Mouse (Mus musculus) intestine, embryonic 14.5 days (tissue): ENCODE results near the gene Shc4. TPM values are rescaled to one million over a fixed set of nuclear protein-coding genes. Genes with fewer than 3 reads are reported as not detected.

Experiments
- ATAC-seq: fragments of 200-750 bp; cut with Nextera tagmentation; replicated peaks from 2 replicates; pipeline ENCODE4 v1.8.0; 2017; ENCODE audit warnings: low read depth, moderate number of reproducible peaks, moderate TSS enrichment, moderate library complexity; ENCODE audit not compliant: low FRiP score, low TSS enrichment
- DNase-seq: peaks from one replicate; pipeline ENCODE4 v3.0.0-alpha.2; 2018; ENCODE audit warnings: low spot score
- H3K27ac ChIP-seq: fragments of 300-500 bp; sonication (generic); 2 replicates; pipeline ENCODE4 v1.5.1; 2014; ENCODE audit warnings: low read depth, mild to moderate bottlenecking, control low read depth
- H3K27me3 ChIP-seq: fragments of 300-500 bp; sonication (generic); replicated peaks from 2 replicates; pipeline ENCODE4 v1.6.1; 2014; ENCODE audit warnings: low read length, control low read depth; ENCODE audit not compliant: control insufficient read depth, insufficient read depth
- H3K36me3 ChIP-seq: fragments of 300-500 bp; sonication (generic); 2 replicates; pipeline ENCODE4 v1.6.1; 2014; ENCODE audit warnings: low read length, control low read depth; ENCODE audit not compliant: control insufficient read depth, insufficient read depth
- H3K4me1 ChIP-seq: fragments of 300-500 bp; sonication (generic); replicated peaks from 2 replicates; pipeline ENCODE4 v1.6.1; 2014; ENCODE audit warnings: low read length, control low read depth, mixed read lengths; ENCODE audit not compliant: control insufficient read depth, insufficient read depth
- H3K4me2 ChIP-seq: fragments of 300-500 bp; sonication (generic); 2 replicates; pipeline ENCODE4 v1.6.1; 2014; ENCODE audit warnings: low read length
- H3K4me3 ChIP-seq: fragments of 300-500 bp; sonication (generic); 2 replicates; pipeline ENCODE4 v1.5.1; 2014; ENCODE audit warnings: low read depth, low read length, control low read depth, mixed read lengths
- H3K9ac ChIP-seq: fragments of 300-500 bp; sonication (generic); 2 replicates; pipeline ENCODE4 v1.6.1; 2014; ENCODE audit warnings: mild to moderate bottlenecking, low read length
- H3K9me3 ChIP-seq: fragments of 300-500 bp; sonication (generic); 2 replicates; pipeline ENCODE4 v1.6.1; 2016; ENCODE audit warnings: low read length, control low read depth; ENCODE audit not compliant: control insufficient read depth
- WGBS: fragments of 180-500 bp; shearing (Covaris S2); extraction: QIAGEN DNeasy Blood & Tissue Kit; methylation state at CpG from one replicate; pipeline ENCODE4 v1.1.7; 2014; 5-methylcytosine and 5-hydroxymethylcytosine counted together
- polyA plus RNA-seq: library from polyadenylated mRNA; unstranded; fragments of >200 nt; fragmentation: Nextera tagmentation; extraction: Ambion mirVana; gene quantifications from 2 replicates; pipeline ENCODE4 v1.2.1, GENCODE M21; 2014

The Shc4 gene
- polyA plus RNA-seq: 2.5 and 2.6 TPM in 2 replicates

- H3K9me3 ChIP-seq: no peaks in the 10 kb centered on the region
- peak within 1 kb of the TSS; percentile 46 for H3K4me3 ChIP-seq
- DNase-seq (no peak), ATAC-seq (peak; percentile 76; the same call in 1 of the 2 replicates)
- 0% methylated on average over 15 of the region's 15 CpGs for WGBS
- H3K9ac ChIP-seq: peak within 1 kb of the TSS; percentile 36
- peaks cover 23% of the 10 kb centered on the region for H3K27me3 ChIP-seq
- H3K27ac ChIP-seq: 0 out of 2 replicates have a peak within 1 kb of the TSS, but pooled peaks have one; percentile 3
- peak within 1 kb of the TSS; percentile 87 for H3K4me2 ChIP-seq
- H3K4me1 ChIP-seq: peaks cover 9% of the 10 kb centered on the region
- H3K36me3 ChIP-seq: no peaks in the 10 kb centered on the region
Observed at GRCm38 (mm10) chr2:125724086-125724430, at the start of gene Shc4. Gene Shc4, minus strand, starts transcription at chr2:125724148.

- WGBS: 95% methylated on average over 3 of the region's 3 CpGs
- H3K36me3 ChIP-seq: peaks cover 59% of the 10 kb centered on the region
- no peak for DNase-seq
- no peaks in the 10 kb centered on the region for H3K27me3 ChIP-seq
- ATAC-seq: no peak
- no peak overlapping the region for H3K4me2 ChIP-seq
- no peaks in the 10 kb centered on the region for H3K9me3 ChIP-seq
- no peak overlapping the region for H3K27ac ChIP-seq
- no peak overlapping the region for H3K9ac ChIP-seq
- no peaks in the 10 kb centered on the region for H3K4me1 ChIP-seq
- H3K4me3 ChIP-seq: no peak overlapping the region
Observed at GRCm38 (mm10) chr2:125765029-125765428, 41.1 kb upstream of the Shc4 start.

- Histone ChIP-seq H3K4me2 (no peak overlapping the region), H3K9me3 (no peaks in the 10 kb centered on the region), H3K9ac (no peak overlapping the region), H3K27ac (no peak overlapping the region), H3K4me3 (no peak overlapping the region), H3K4me1 (no peaks in the 10 kb centered on the region), H3K27me3 (no peaks in the 10 kb centered on the region), H3K36me3 (peaks cover 63% of the 10 kb centered on the region)
- DNase-seq (no peak), ATAC-seq (no peak)
- 88% methylated on average over 5 of the region's 5 CpGs for WGBS
Observed at GRCm38 (mm10) chr2:125764531-125764930, 40.6 kb upstream of the Shc4 start.

- Histone ChIP-seq H3K4me2 (no peak overlapping the region), H3K36me3 (peaks cover 95% of the 10 kb centered on the region), H3K9ac (no peak overlapping the region), H3K27me3 (no peaks in the 10 kb centered on the region), H3K9me3 (no peaks in the 10 kb centered on the region), H3K4me3 (no peak overlapping the region), H3K4me1 (no peaks in the 10 kb centered on the region), H3K27ac (no peak overlapping the region)
- ATAC-seq: no peak
- WGBS: 98% methylated on average over 2 of the region's 2 CpGs
- DNase-seq: no peak
Observed at GRCm38 (mm10) chr2:125749330-125749729, 25.4 kb upstream of the Shc4 start.

GRCm38 (mm10) chr2:125739338-125739737 is 15.4 kb upstream of the Shc4 start:
- 89% methylated on average over 6 of the region's 6 CpGs for WGBS

GRCm38 (mm10) chr2:125738718-125739117 is 14.8 kb upstream of the Shc4 start:
- peaks cover 51% of the 10 kb centered on the region for H3K36me3 ChIP-seq
- no peak overlapping the region for H3K4me3 ChIP-seq
- H3K27ac ChIP-seq: no peak overlapping the region
- no peaks in the 10 kb centered on the region for H3K27me3 ChIP-seq
- WGBS: 72% methylated on average over 5 of the region's 5 CpGs
- H3K4me1 ChIP-seq: no peaks in the 10 kb centered on the region
- H3K9me3 ChIP-seq: no peaks in the 10 kb centered on the region
- no peak overlapping the region for H3K9ac ChIP-seq
- no peak for ATAC-seq
- DNase-seq: no peak
- no peak overlapping the region for H3K4me2 ChIP-seq

More at GRCm38 (mm10) chr2:125739338-125739737, 15.4 kb upstream of the Shc4 start:
- Histone ChIP-seq H3K9me3 (no peaks in the 10 kb centered on the region), H3K9ac (no peak overlapping the region), H3K4me1 (no peaks in the 10 kb centered on the region), H3K4me3 (no peak overlapping the region), H3K27me3 (no peaks in the 10 kb centered on the region), H3K4me2 (no peak overlapping the region), H3K36me3 (peaks cover 57% of the 10 kb centered on the region), H3K27ac (no peak overlapping the region)
- DNase-seq (no peak), ATAC-seq (no peak)

GRCm38 (mm10) chr2:125736025-125736343 is 12.0 kb upstream of the Shc4 start:
- H3K27me3 ChIP-seq: no peaks in the 10 kb centered on the region
- H3K4me2 ChIP-seq: no peak overlapping the region
- no peak overlapping the region for H3K27ac ChIP-seq
- ATAC-seq: no peak
- H3K4me3 ChIP-seq: no peak overlapping the region
- H3K36me3 ChIP-seq: peaks cover 27% of the 10 kb centered on the region
- DNase-seq: no peak
- H3K4me1 ChIP-seq: no peaks in the 10 kb centered on the region
- H3K9ac ChIP-seq: no peak overlapping the region
- H3K9me3 ChIP-seq: no peaks in the 10 kb centered on the region

GRCm38 (mm10) chr2:125735333-125736024 is 11.5 kb upstream of the Shc4 start:
- WGBS: 58% methylated on average over 2 of the region's 2 CpGs
- Histone ChIP-seq H3K36me3 (peaks cover 22% of the 10 kb centered on the region), H3K4me1 (no peaks in the 10 kb centered on the region), H3K27me3 (no peaks in the 10 kb centered on the region), H3K27ac (no peak overlapping the region), H3K9ac (no peak overlapping the region), H3K4me3 (no peak overlapping the region), H3K4me2 (no peak overlapping the region), H3K9me3 (no peaks in the 10 kb centered on the region)
- ATAC-seq: no peak
- no peak for DNase-seq

GRCm38 (mm10) chr2:125734741-125735140 is 10.8 kb upstream of the Shc4 start:
- no peak overlapping the region for H3K4me2 ChIP-seq

More at GRCm38 (mm10) chr2:125734741-125735140, 10.8 kb upstream of the Shc4 start:
- ATAC-seq: no peak
- H3K4me1 ChIP-seq: no peaks in the 10 kb centered on the region
- no peak overlapping the region for H3K4me3 ChIP-seq
- no peak overlapping the region for H3K9ac ChIP-seq
- no peak for DNase-seq
- H3K27me3 ChIP-seq: no peaks in the 10 kb centered on the region
- H3K9me3 ChIP-seq: no peaks in the 10 kb centered on the region
- H3K36me3 ChIP-seq: peaks cover 16% of the 10 kb centered on the region
- H3K27ac ChIP-seq: no peak overlapping the region
